Mouse (Mus musculus): ENCODE measurements around the gene Cox4i1. TPM values are rescaled to one million over a fixed set of nuclear protein-coding genes. Genes with fewer than 3 reads are reported as not detected.

Gene Cox4i1
- total and polyA plus RNA-seq, 2 experiments: 706 to 1,059 TPM

- TF ChIP-seq CTCF (IDR thresholded peaks at IDR 0.05; ENCODE audit: low read depth, low read length) (no peak), POLR2A (IDR thresholded peaks at IDR 0.05; ENCODE audit: extremely low read depth, insufficient read depth, low read length) (no peak)
Measured at GRCm38 (mm10) chr8:120626461-120626860, 41.6 kb upstream of the Cox4i1 start.

GRCm38 (mm10) chr8:120627298-120627697 lies 40.7 kb upstream of the Cox4i1 start:
- DNase-seq (ENCODE audit: extremely low read depth, low read depth, low spot score): no peak
- WGBS: 93% methylated on average over 5 of the region's 5 CpGs
- Histone ChIP-seq H3K36me3 (ENCODE audit: control insufficient read depth, insufficient read depth, low read length) (no peaks in the 10 kb centered on the region), H3K27ac (replicated peaks; ENCODE audit: insufficient read depth, low read depth, low read length) (no peak overlapping the region), H3K27me3 (ENCODE audit: control insufficient read depth, insufficient read depth, low read length) (no peaks in the 10 kb centered on the region), H3K4me1 (ENCODE audit: control insufficient read depth, insufficient read depth, low read length) (peaks cover 1% of the 10 kb centered on the region; the same call in 1 of the 2 replicates), H3K79me2 (ENCODE audit: control insufficient read depth, insufficient read depth, low read length) (no peaks in the 10 kb centered on the region), H3K4me3 (ENCODE audit: insufficient read depth, low read depth, low read length) (no peak overlapping the region), H3K9ac (ENCODE audit: low read depth, low read length) (no peak overlapping the region)
- TF ChIP-seq POLR2A (IDR thresholded peaks at IDR 0.05; ENCODE audit: extremely low read depth, insufficient read depth, low read length) (no peak), CTCF (IDR thresholded peaks at IDR 0.05; ENCODE audit: low read depth, low read length) (no peak)

More at GRCm38 (mm10) chr8:120626461-120626860, 41.6 kb upstream of the Cox4i1 start:
- WGBS: 89% methylated on average over 11 of the region's 11 CpGs
- Histone ChIP-seq H3K79me2 (ENCODE audit: control insufficient read depth, insufficient read depth, low read length) (no peaks in the 10 kb centered on the region), H3K27me3 (ENCODE audit: control insufficient read depth, insufficient read depth, low read length) (no peaks in the 10 kb centered on the region), H3K4me3 (ENCODE audit: insufficient read depth, low read depth, low read length) (no peak overlapping the region), H3K9ac (ENCODE audit: low read depth, low read length) (no peak overlapping the region), H3K4me1 (ENCODE audit: control insufficient read depth, insufficient read depth, low read length) (peaks cover 6% of the 10 kb centered on the region), H3K36me3 (ENCODE audit: control insufficient read depth, insufficient read depth, low read length) (no peaks in the 10 kb centered on the region), H3K27ac (replicated peaks; ENCODE audit: insufficient read depth, low read depth, low read length) (no peak overlapping the region)
- DNase-seq (ENCODE audit: extremely low read depth, low read depth, low spot score): no peak

- no peaks in the 10 kb centered on the region for H3K36me3 ChIP-seq (ENCODE audit: control insufficient read depth, insufficient read depth, low read length)
- WGBS: 72% methylated on average over 5 of the region's 5 CpGs
- no peak overlapping the region for H3K27ac ChIP-seq (replicated peaks; ENCODE audit: insufficient read depth, low read depth, low read length)
- TF ChIP-seq POLR2A (IDR thresholded peaks at IDR 0.05; ENCODE audit: extremely low read depth, insufficient read depth, low read length) (no peak), CTCF (IDR thresholded peaks at IDR 0.05; ENCODE audit: low read depth, low read length) (no peak)
- H3K27me3 ChIP-seq (ENCODE audit: control insufficient read depth, insufficient read depth, low read length): no peaks in the 10 kb centered on the region
- H3K4me1 ChIP-seq (ENCODE audit: control insufficient read depth, insufficient read depth, low read length): peaks cover 2% of the 10 kb centered on the region; the same call in 1 of the 2 replicates
- no peak overlapping the region for H3K9ac ChIP-seq (ENCODE audit: low read depth, low read length)
- H3K79me2 ChIP-seq (ENCODE audit: control insufficient read depth, insufficient read depth, low read length): no peaks in the 10 kb centered on the region
- no peak for DNase-seq (ENCODE audit: extremely low read depth, low read depth, low spot score)
- H3K4me3 ChIP-seq (ENCODE audit: insufficient read depth, low read depth, low read length): no peak overlapping the region
Measured at GRCm38 (mm10) chr8:120630031-120630430, 38.0 kb upstream of the Cox4i1 start.

- DNase-seq (ENCODE audit: extremely low read depth, low read depth, low spot score): no peak
- Histone ChIP-seq H3K79me2 (ENCODE audit: control insufficient read depth, insufficient read depth, low read length) (no peaks in the 10 kb centered on the region), H3K27ac (replicated peaks; ENCODE audit: insufficient read depth, low read depth, low read length) (no peak overlapping the region), H3K4me3 (ENCODE audit: insufficient read depth, low read depth, low read length) (no peak overlapping the region), H3K9ac (ENCODE audit: low read depth, low read length) (no peak overlapping the region), H3K27me3 (ENCODE audit: control insufficient read depth, insufficient read depth, low read length) (no peaks in the 10 kb centered on the region), H3K4me1 (ENCODE audit: control insufficient read depth, insufficient read depth, low read length) (peaks cover 2% of the 10 kb centered on the region; the same call in 1 of the 2 replicates), H3K36me3 (ENCODE audit: control insufficient read depth, insufficient read depth, low read length) (no peaks in the 10 kb centered on the region)
- TF ChIP-seq CTCF (IDR thresholded peaks at IDR 0.05; ENCODE audit: low read depth, low read length) (no peak), POLR2A (IDR thresholded peaks at IDR 0.05; ENCODE audit: extremely low read depth, insufficient read depth, low read length) (no peak)
- WGBS: 60% methylated on average over 6 of the region's 6 CpGs
Measured at GRCm38 (mm10) chr8:120630848-120631247, 37.2 kb upstream of the Cox4i1 start.

GRCm38 (mm10) chr8:120631441-120632375 lies 36.3 kb upstream of the Cox4i1 start:
- Histone ChIP-seq H3K27me3 (ENCODE audit: control insufficient read depth, insufficient read depth, low read length) (no peaks in the 10 kb centered on the region), H3K4me3 (ENCODE audit: insufficient read depth, low read depth, low read length) (no peak overlapping the region), H3K36me3 (ENCODE audit: control insufficient read depth, insufficient read depth, low read length) (no peaks in the 10 kb centered on the region), H3K79me2 (ENCODE audit: control insufficient read depth, insufficient read depth, low read length) (no peaks in the 10 kb centered on the region), H3K4me1 (ENCODE audit: control insufficient read depth, insufficient read depth, low read length) (peaks cover 2% of the 10 kb centered on the region; the same call in 1 of the 2 replicates), H3K27ac (replicated peaks; ENCODE audit: insufficient read depth, low read depth, low read length) (no peak overlapping the region), H3K9ac (ENCODE audit: low read depth, low read length) (no peak overlapping the region)
- TF ChIP-seq CTCF (IDR thresholded peaks at IDR 0.05; ENCODE audit: low read depth, low read length) (no peak), POLR2A (IDR thresholded peaks at IDR 0.05; ENCODE audit: extremely low read depth, insufficient read depth, low read length) (no peak)
- 91% methylated on average over 21 of the region's 21 CpGs for WGBS
- DNase-seq (ENCODE audit: extremely low read depth, low read depth, low spot score): no peak
